Mouse (Mus musculus) heart, embryonic 14.5 days (tissue): ENCODE data around the gene Osbpl2. TPM values are rescaled to one million over a fixed set of nuclear protein-coding genes. Genes with fewer than 3 reads are reported as not detected.

ENCODE experiments used
- ATAC-seq: fragments of 200-750 bp; cut with Nextera tagmentation; 2 replicates; pipeline ENCODE4 v1.8.0; 2017; ENCODE audit warnings: low read depth, moderate TSS enrichment; ENCODE audit not compliant: insufficient number of reproducible peaks, insufficient read depth, low FRiP score
- H3K27ac ChIP-seq, 2 experiments: fragments of 200-500 bp in 1 of 2; fragments of 300-500 bp in 1 of 2; sonication (generic) in 1 of 2; replicated peaks in 1 of 2; 2 replicates each; pipeline ENCODE4 v1.5.1; 2012 to 2014; ENCODE audit warnings: low read depth in 2 of 2, low read length in 2 of 2, control low read depth in 1 of 2, mild to moderate bottlenecking in 1 of 2, mixed read lengths in 1 of 2; ENCODE audit not compliant: control insufficient read depth in 1 of 2, insufficient read depth in 1 of 2
- H3K27me3 ChIP-seq: fragments of 300-500 bp; sonication (generic); 2 replicates; pipeline ENCODE4 v1.6.1; 2014; ENCODE audit warnings: mild to moderate bottlenecking, low read length, control low read depth; ENCODE audit not compliant: control insufficient read depth, insufficient read depth
- H3K36me3 ChIP-seq: fragments of 300-500 bp; sonication (generic); 2 replicates; pipeline ENCODE4 v1.6.1; 2014; ENCODE audit warnings: mild to moderate bottlenecking, control low read depth, low read length, mixed read lengths; ENCODE audit not compliant: control insufficient read depth, insufficient read depth
- H3K4me1 ChIP-seq, 2 experiments: fragments of 200-500 bp in 1 of 2; fragments of 300-500 bp in 1 of 2; sonication (generic) in 1 of 2; 2 replicates each; pipeline ENCODE4 v1.6.1; 2012 to 2014; ENCODE audit warnings: low read length in 2 of 2, control low read depth in 1 of 2, mixed read lengths in 1 of 2; ENCODE audit not compliant: control insufficient read depth in 2 of 2, insufficient read depth in 2 of 2
- H3K4me2 ChIP-seq: fragments of 300-500 bp; sonication (generic); 2 replicates; pipeline ENCODE4 v1.6.1; 2014; ENCODE audit warnings: mild to moderate bottlenecking, low read length
- H3K4me3 ChIP-seq, 2 experiments: fragments of 200-500 bp in 1 of 2; fragments of 300-500 bp in 1 of 2; sonication (generic) in 1 of 2; 2 replicates each; pipeline ENCODE4 v1.5.1; 2012 to 2014; ENCODE audit warnings: low read length in 2 of 2, mild to moderate bottlenecking in 2 of 2, control low read depth in 1 of 2, low read depth in 1 of 2, moderate library complexity in 1 of 2; ENCODE audit not compliant: control insufficient read depth in 1 of 2, insufficient read depth in 1 of 2
- H3K9ac ChIP-seq: fragments of 300-500 bp; sonication (generic); 2 replicates; pipeline ENCODE4 v1.6.1; 2014; ENCODE audit warnings: mild to moderate bottlenecking, low read length
- H3K9me3 ChIP-seq: fragments of 300-500 bp; sonication (generic); 2 replicates; pipeline ENCODE4 v1.6.1; 2016; ENCODE audit warnings: low read length, control low read depth; ENCODE audit not compliant: control insufficient read depth
- WGBS: fragments of 180-500 bp; shearing (Covaris S2); extraction: QIAGEN DNeasy Blood & Tissue Kit; methylation state at CpG from one replicate; pipeline ENCODE4 v1.1.7; 2014; 5-methylcytosine and 5-hydroxymethylcytosine counted together
- polyA plus RNA-seq: library from polyadenylated mRNA; unstranded; fragments of >200 nt; fragmentation: Nextera tagmentation; extraction: Ambion mirVana; gene quantifications from 2 replicates; pipeline ENCODE4 v1.2.1, GENCODE M21; 2014

Gene Osbpl2
- 38.0 and 40.5 TPM in 2 replicates for polyA plus RNA-seq

- WGBS: under 1% methylated on average over 53 of the region's 55 CpGs
- Histone ChIP-seq H3K4me3 (peak within 1 kb of the TSS; percentile 72 to 84), H3K4me2 (peak within 1 kb of the TSS; percentile 91), H3K9me3 (no peaks in the 10 kb centered on the region), H3K36me3 (no peaks in the 10 kb centered on the region), H3K27me3 (no peaks in the 10 kb centered on the region), H3K27ac (peak within 1 kb of the TSS; percentile 30 to 76), H3K4me1 (peaks cover 33 to 49% of the 10 kb centered on the region in 2 experiments), H3K9ac (peak within 1 kb of the TSS; percentile 87)
- peak; percentile 99 for ATAC-seq
Measured at GRCm38 (mm10) chr2:180118661-180119438, at the start of gene Osbpl2. Gene Osbpl2, plus strand, starts transcription at chr2:180119306.

GRCm38 (mm10) chr2:180069770-180070480 lies 49.2 kb upstream of the Osbpl2 start:
- Histone ChIP-seq H3K27me3 (no peaks in the 10 kb centered on the region), H3K4me3 (peak overlapping the region; percentile 66 to 84), H3K36me3 (peaks cover 29% of the 10 kb centered on the region), H3K4me2 (peak overlapping the region; percentile 88), H3K9me3 (no peaks in the 10 kb centered on the region), H3K27ac (peak overlapping the region; percentile 52 to 69), H3K4me1 (peaks cover 8 to 11% of the 10 kb centered on the region in 2 experiments), H3K9ac (peak overlapping the region; percentile 83)
- peak; percentile 27; the same call in 1 of the 2 replicates for ATAC-seq
- 35% methylated on average over 20 of the region's 20 CpGs for WGBS

GRCm38 (mm10) chr2:180070481-180071453 lies 48.3 kb upstream of the Osbpl2 start, which contains the start of gene Mtg2:
Gene Mtg2, plus strand, starts transcription at chr2:180070588.
- Histone ChIP-seq H3K36me3 (peaks cover 29% of the 10 kb centered on the region), H3K9ac (peak within 1 kb of the TSS; percentile 83), H3K4me2 (peak within 1 kb of the TSS; percentile 88), H3K4me1 (peaks cover 8 to 11% of the 10 kb centered on the region in 2 experiments), H3K9me3 (no peaks in the 10 kb centered on the region), H3K27ac (peak within 1 kb of the TSS; percentile 52 to 69), H3K4me3 (peak within 1 kb of the TSS; percentile 66 to 84), H3K27me3 (no peaks in the 10 kb centered on the region)
- ATAC-seq: peak; percentile 90
- WGBS: 4% methylated on average over 58 of the region's 58 CpGs

- H3K4me2 ChIP-seq: no peak overlapping the region
- H3K9ac ChIP-seq: no peak overlapping the region
- no peak overlapping the region for H3K4me3 ChIP-seq
- H3K9me3 ChIP-seq: no peaks in the 10 kb centered on the region
- 65% methylated on average over 2 of the region's 2 CpGs for WGBS
- no peaks in the 10 kb centered on the region for H3K27me3 ChIP-seq
- peaks cover 8 to 11% of the 10 kb centered on the region in 2 experiments for H3K4me1 ChIP-seq
- no peak overlapping the region for H3K27ac ChIP-seq
- no peak for ATAC-seq
- H3K36me3 ChIP-seq: peaks cover 34% of the 10 kb centered on the region
Measured at GRCm38 (mm10) chr2:180071671-180072070, 47.4 kb upstream of the Osbpl2 start.

GRCm38 (mm10) chr2:180072886-180073285 lies 46.2 kb upstream of the Osbpl2 start:
- Histone ChIP-seq H3K27ac (no peak overlapping the region), H3K36me3 (peaks cover 40% of the 10 kb centered on the region), H3K9ac (no peak overlapping the region), H3K4me2 (no peak overlapping the region), H3K4me3 (no peak overlapping the region), H3K4me1 (peaks cover 8 to 11% of the 10 kb centered on the region in 2 experiments), H3K9me3 (no peaks in the 10 kb centered on the region), H3K27me3 (no peaks in the 10 kb centered on the region)
- WGBS: 85% methylated on average over 7 of the region's 7 CpGs
- no peak for ATAC-seq

GRCm38 (mm10) chr2:180077622-180078021 lies 41.5 kb upstream of the Osbpl2 start:
- no peak for ATAC-seq
- no peaks in the 10 kb centered on the region for H3K27me3 ChIP-seq
- H3K9me3 ChIP-seq: no peaks in the 10 kb centered on the region
- no peak overlapping the region for H3K27ac ChIP-seq
- H3K36me3 ChIP-seq: peaks cover 58% of the 10 kb centered on the region
- no peaks in the 10 kb centered on the region for H3K4me1 ChIP-seq
- H3K9ac ChIP-seq: no peak overlapping the region
- H3K4me3 ChIP-seq: no peak overlapping the region
- H3K4me2 ChIP-seq: no peak overlapping the region
- WGBS: 64% methylated on average over 3 of the region's 3 CpGs

GRCm38 (mm10) chr2:180080680-180081079 lies 38.4 kb upstream of the Osbpl2 start:
- H3K4me1 ChIP-seq: no peaks in the 10 kb centered on the region
- H3K4me2 ChIP-seq: no peak overlapping the region
- H3K27ac ChIP-seq: no peak overlapping the region
- H3K9ac ChIP-seq: no peak overlapping the region
- H3K36me3 ChIP-seq: peaks cover 69% of the 10 kb centered on the region
- H3K4me3 ChIP-seq: no peak overlapping the region
- 91% methylated on average over 8 of the region's 8 CpGs for WGBS
- no peak for ATAC-seq
- no peaks in the 10 kb centered on the region for H3K9me3 ChIP-seq
- H3K27me3 ChIP-seq: no peaks in the 10 kb centered on the region
